Mouse (Mus musculus) gastrocnemius, postnatal 14 days (tissue): ENCODE measurements at regions not wholly inside any gene's neighbourhood (a gene's known extent, or its start where the extent isn't known, plus 50 kb on each side); places are given as distances from the start of the nearest gene placed in this dataset.

Experiments used
- DNase-seq: peaks from one replicate; pipeline ENCODE4 v3.0.0; 2021; ENCODE audit warnings: mixed read lengths
- intact Hi-C: fragments of 180-260 bp; cut with DNase I; formaldehyde crosslinking; loops from one replicate; pipeline ENCODE4 v1.15.1; 2025; ENCODE audit warnings: low total_unique reads

- no peak for DNase-seq
- intact Hi-C loops = no loop called here
Observed at GRCm38 (mm10) chr14:16948736-16949135, 129.8 kb upstream of the Rarb start.

- intact Hi-C loops = no loop called here
- DNase-seq = no peak
Observed at GRCm38 (mm10) chr14:16944441-16944840, 125.5 kb upstream of the Rarb start.

- DNase-seq = no peak
Observed at GRCm38 (mm10) chr14:16943531-16943930, 124.6 kb upstream of the Rarb start.

GRCm38 (mm10) chr14:16927136-16927535, 108.2 kb upstream of the Rarb start:
- no peak for DNase-seq
- intact Hi-C loops = no loop called here

More at GRCm38 (mm10) chr14:16943531-16943930, 124.6 kb upstream of the Rarb start:
- intact Hi-C loops = no loop called here

GRCm38 (mm10) chr14:16901534-16902147, 82.7 kb upstream of the Rarb start:
- DNase-seq = no peak

GRCm38 (mm10) chr14:16897747-16898544, 79.0 kb upstream of the Rarb start:
- DNase-seq = no peak
- intact Hi-C loops = no loop called here

More at GRCm38 (mm10) chr14:16901534-16902147, 82.7 kb upstream of the Rarb start:
- intact Hi-C loops = no loop called here

- intact Hi-C loops = no loop called here
Observed at GRCm38 (mm10) chr14:16896974-16897373, 78.0 kb upstream of the Rarb start.

GRCm38 (mm10) chr14:16881249-16881648, 62.3 kb upstream of the Rarb start:
- DNase-seq = no peak
- intact Hi-C loops = no loop called here

More at GRCm38 (mm10) chr14:16896974-16897373, 78.0 kb upstream of the Rarb start:
- no peak for DNase-seq

GRCm38 (mm10) chr14:16869221-16869620, 50.3 kb upstream of the Rarb start:
- no peak for DNase-seq
- intact Hi-C loops = no loop called here
